Mouse (Mus musculus): Measurements from ENCODE around the gene Trabd2b.
A peak's percentile ranks its signal among the peaks of the same experiment; 100 is the strongest.

The Trabd2b gene

DNA sequence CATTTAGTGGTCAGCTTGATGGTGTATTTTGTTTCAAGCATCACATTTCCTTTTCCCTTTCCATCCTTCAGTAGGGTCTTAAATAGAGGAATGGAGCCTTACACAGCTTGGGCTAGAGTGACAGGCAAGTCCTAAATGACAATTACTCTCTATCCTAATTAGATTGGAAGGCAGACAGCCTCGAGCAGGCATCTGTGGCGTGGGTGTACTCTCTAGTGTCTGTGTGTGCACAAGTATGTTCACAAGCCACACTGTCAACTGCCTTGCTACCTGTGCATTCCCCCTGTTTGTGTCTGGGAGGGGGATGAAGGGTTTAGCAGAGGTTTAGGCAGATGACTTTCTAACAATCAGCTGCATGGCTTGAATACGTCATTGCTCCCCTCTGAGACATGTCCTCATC lies 6.7 kb upstream of the Trabd2b start:
- no peak for DNase-seq

GRCm38 (mm10) chr4:114401993-114402731 lies 4.4 kb upstream of the Trabd2b start:
- DNase-seq: peak; percentile 35

GRCm38 (mm10) chr4:114405682-114406354 lies 706 bp upstream of the Trabd2b start:
- DNase-seq: peak; percentile 93

GRCm38 (mm10) chr4:114407516-114407915 lies 992 bp downstream of the Trabd2b start:
- DNase-seq: peak; percentile 37

DNA sequence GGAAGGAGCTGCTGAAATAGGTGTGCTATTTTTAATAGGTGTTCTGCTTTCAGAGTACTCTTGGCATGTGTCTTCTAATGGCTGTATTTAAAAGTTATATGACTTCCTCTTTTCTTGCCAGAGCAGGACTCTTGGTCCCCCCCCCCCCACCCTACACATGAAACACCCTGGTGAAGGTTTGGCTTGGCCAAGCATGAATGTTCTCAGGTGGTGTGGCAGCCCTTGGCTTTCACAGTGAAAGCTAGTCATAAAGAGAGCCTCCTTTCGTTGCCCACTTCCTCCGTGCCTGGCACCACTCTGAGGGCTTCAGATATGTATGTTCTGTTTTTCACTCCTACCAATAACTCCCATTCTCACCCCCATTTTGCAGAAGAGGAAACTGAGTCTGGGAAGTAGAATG lies 1.8 kb downstream of the Trabd2b start:
- no peak for DNase-seq

DNA sequence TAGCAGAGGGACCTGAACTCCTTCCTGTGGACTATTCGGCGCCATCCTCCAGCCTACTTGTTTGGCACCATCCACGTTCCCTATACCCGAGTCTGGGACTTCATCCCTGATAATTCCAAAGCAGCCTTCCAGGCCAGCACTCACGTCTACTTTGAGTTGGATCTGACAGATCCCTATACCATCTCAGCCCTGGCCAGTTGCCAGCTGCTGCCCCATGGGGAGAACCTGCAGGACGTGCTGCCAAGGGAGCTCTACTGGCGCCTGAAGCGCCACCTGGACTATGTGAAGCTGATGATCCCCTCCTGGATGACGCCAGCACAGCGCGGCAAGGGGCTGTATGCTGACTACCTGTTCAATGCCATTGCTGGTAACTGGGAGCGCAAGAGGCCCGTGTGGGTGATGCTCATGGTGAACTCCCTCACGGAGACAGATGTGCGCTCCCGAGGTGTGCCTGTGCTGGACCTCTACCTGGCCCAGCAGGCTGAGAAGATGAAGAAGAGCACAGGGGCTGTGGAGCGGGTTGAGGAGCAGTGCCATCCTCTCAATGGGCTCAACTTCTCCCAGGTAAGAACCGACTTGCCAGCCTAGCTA lies 2.5 kb downstream of the Trabd2b start:
- DNase-seq: peak; percentile 55

DNA sequence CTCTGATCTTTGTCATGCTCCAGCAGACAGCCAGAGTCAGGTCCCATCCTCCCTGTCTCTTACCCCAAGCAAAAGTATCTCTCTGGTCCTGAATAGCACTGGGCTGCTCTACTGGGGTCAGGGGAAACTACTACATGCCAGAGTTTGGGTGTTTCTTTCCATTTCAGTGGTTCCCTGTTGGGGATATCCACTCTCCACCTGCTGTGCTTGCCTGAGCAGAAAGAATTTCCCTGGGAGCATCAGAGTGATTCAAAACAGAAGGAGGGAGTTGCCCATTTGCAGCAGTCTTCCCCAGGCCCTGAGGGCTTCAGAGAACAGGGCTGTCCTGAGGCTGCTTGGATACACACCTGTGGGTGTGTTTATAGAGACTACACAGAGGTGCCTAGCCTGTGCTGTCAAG lies 3.0 kb downstream of the Trabd2b start:
- DNase-seq: peak; percentile 67

- DNase-seq: no peak
Measured at GRCm38 (mm10) chr4:114410026-114410425, 3.5 kb downstream of the Trabd2b start.

DNA sequence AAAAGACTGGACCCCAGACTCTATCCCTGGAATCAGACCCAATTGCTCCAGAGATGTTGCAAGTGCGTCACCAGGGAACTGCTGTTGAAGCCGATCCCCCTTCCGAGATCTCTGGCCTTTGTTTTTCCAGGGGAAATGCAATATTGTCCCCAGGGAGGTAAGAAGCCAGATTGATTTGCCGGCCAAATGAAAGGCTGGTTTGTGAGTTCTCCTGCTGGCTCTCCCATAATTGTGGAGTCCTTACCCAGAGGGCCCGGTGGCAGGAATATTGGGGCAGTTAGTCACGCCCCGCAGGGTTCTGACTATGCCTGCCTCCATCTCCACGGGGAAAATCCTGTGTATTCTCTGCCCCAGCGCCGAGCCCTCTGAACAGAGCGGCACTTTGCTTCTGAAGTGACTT lies 3.9 kb downstream of the Trabd2b start:
- peak; percentile 48 for DNase-seq

- no peak for DNase-seq
Measured at GRCm38 (mm10) chr4:114410958-114411661, 4.6 kb downstream of the Trabd2b start.

- DNase-seq: peak; percentile 22
Measured at GRCm38 (mm10) chr4:114411846-114412390, 5.4 kb downstream of the Trabd2b start.

DNA sequence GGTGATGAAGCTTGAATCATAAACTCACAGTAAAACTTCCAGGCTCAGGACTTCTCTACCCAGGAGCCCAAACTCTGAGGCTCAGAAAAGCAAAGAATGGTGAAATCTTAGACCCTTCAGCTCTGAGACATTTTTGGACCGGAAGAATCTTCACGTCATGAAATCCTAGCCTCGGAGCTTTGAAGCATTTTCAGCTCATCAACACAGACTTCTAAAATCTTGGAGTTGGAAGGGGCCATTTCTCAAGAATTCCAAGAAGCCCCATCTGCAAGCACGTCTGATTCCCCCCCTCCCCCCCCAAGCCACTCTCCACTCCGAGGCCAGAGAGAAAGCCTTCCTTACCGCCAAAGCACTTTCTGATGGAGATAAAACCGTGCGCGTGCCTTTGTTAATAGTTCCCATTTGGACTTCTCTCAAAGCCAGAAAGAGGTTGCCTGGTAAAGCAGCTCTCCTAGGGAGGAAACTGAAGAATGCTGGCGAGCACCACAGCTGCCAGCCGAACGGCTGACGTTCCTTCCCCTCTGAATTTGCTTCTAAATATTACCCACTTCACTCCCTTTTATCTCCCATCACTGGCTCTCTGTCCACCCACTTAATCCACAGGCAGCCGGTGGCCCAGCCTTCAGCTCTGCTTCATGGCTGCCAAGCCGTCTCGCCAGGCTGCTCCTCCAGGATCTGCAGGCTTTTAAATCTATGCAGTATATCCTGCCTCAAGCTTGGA lies 9.6 kb downstream of the Trabd2b start:
- DNase-seq: no peak

DNA sequence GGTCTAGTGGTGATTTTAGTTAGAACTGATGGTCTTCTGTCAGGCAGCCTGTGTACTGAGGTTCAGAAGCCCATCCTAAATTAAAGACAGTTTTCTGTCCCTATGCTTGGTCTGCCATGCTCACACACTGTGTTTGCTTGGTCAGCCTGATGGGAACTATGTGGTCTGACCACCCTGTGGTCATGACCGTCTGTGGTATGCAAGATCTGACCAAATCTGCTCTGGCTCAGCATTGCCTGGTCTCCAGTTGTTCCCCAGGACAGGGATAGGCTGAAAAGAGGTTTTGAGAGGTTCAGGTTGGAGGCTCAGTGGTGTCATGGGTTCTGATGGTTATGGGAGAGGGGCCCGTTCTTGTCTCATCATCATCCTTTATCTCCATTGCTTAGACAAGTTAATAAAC lies 13.6 kb downstream of the Trabd2b start:
- DNase-seq: no peak

DNA sequence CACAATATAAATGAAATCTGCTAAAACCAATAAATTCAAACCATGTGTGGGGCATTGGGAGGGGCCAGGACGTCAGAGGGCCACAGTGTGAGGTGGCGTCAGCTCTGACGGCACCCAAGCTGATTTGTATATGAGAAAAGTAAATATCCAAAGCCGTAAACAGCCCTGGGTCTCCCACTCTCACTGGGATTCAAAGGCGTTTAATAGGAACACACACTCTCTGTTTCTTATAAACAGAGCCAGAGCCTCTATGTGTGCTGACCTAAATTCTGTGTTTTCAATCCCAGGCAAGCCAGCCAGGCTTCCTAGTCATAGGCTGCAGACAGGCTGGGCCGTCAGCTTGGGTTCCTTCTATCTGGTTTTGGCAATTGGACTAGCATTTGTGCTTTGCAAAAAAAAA lies 16.6 kb downstream of the Trabd2b start:
- DNase-seq: no peak

GRCm38 (mm10) chr4:114425808-114426207 lies 19.3 kb downstream of the Trabd2b start:
- DNase-seq: no peak

DNA sequence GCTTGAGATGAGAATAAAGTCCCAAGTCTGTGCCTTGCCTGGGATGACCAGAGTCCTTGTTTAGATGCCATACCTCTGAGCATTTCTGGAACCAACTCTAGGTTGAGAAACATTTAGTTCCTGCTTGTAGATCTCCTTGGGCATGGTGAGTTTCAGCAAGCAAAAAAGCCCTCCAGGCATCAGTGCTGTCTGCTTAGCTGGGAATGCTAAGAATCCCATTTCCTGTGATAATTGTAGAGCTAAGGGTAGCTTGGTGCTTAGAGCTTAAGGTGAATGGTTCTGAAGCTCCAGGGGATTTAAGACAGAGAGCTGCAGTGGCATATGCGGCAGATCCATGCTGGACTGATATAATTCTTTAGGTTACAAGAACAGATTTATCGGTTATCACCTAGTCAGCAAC lies 26.2 kb downstream of the Trabd2b start:
- no peak for DNase-seq

DNA sequence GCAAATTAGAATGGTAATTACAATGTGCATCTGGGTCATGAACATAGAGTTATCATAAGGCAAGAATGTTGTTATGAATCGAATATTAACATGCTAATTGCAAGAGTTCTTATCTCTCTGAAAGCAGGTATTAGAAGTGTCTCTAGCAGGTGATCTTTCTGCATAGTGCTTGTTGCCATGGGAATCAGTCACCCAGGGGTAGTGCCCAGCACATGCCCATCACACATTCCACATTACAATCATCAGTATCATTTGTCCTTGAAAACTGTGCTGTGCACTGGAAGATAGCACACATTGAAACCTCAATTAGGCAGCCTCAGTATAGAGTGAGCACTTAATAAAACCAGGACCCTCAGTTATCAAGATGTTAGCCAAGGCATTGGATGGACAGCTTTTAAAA lies 26.9 kb downstream of the Trabd2b start:
- no peak for DNase-seq

DNA sequence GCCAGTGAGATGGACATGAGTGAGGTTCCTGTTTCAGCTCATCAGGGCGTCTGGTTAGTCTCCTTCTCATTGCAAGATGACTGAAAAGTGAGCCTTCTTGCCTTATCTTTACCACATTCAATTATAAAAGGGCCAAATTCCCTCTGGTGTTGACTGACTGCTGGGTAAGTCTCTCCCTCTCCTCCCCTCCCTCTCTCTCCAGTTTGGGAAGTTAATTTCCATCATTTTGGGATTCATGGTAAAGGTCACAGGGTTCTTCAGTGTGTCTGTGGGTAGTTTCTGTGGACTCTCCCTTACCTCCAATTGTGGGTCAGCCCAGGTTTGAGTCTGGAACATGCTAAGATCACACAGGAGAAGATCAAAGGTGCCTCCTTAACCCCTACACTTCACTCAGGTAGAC lies 28.2 kb downstream of the Trabd2b start:
- no peak for DNase-seq

- DNase-seq: no peak
Measured at GRCm38 (mm10) chr4:114435381-114435780, 28.9 kb downstream of the Trabd2b start.

GRCm38 (mm10) chr4:114438764-114439163 lies 32.2 kb downstream of the Trabd2b start:
- DNase-seq: no peak

DNA sequence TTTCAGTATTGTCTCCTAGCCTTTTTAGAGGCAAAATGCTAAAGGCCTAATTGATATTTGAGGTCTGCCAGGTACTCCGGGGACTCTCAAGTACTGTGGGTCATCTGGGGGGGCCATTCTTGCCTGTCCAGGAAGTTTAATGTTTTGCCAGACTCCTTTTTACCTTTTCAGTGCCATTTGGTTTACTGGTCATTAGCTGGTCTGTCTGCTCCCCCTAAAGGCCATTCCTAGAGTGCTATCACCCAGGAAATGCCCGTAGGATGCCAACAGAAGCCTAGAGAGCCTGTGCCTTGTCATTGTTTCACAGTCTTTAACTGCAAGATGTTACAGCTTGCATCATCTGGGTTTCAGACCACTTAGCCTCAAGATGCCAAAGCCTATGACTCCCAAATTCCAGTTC lies 35.7 kb downstream of the Trabd2b start:
- peak; percentile 44 for DNase-seq

- no peak for DNase-seq
Measured at GRCm38 (mm10) chr4:114442661-114443060, 36.1 kb downstream of the Trabd2b start.
